Mouse (Mus musculus): ENCODE data around the gene Ap1s1. TPM values are rescaled to one million over a fixed set of nuclear protein-coding genes. Genes with fewer than 3 reads are reported as not detected.

Gene Ap1s1
- polyA plus RNA-seq, 1 experiment from 2014 or later = 160 TPM

DNA sequence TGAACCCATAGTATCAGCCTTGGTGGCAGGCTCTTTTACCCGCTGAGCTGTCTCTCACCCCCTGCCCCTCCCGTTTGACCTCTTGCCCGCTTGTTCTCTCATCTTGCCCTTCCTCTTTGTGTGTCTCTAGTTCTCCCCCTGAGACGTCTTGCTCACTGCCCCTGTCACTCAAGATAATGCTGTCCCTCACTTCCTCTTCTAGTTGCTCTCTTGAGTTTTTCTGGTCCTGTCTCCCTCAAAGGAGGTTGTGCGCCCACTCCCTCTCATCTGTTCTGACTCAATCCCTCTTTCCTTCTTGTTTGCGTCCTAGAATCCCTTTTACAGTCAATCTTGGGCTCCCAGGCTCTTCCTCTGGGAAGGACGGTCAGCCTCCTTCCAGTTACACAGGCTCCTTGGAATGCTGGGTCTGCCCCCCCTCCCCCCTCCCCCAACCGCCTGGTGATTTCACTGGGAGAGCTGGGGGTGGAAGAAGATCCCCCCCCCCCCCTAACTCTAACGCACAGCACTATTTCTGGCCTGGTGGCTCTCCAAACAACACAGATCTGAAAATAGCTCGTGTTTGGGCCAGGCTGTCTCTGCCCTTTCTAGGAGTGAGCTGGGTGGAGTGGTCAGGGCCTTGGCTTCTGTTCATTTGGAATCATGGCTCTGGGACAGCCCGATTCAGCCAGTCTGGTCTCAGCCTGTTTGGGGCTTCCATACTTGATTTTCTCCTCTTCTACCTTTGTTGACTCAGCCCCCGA is 30.4 kb upstream of the Ap1s1 start:
- ATAC-seq (replicated peaks; ENCODE audit: low FRiP score, low read depth) (no peak), DNase-seq (ENCODE audit: low spot score) (peak; percentile 33)

DNA sequence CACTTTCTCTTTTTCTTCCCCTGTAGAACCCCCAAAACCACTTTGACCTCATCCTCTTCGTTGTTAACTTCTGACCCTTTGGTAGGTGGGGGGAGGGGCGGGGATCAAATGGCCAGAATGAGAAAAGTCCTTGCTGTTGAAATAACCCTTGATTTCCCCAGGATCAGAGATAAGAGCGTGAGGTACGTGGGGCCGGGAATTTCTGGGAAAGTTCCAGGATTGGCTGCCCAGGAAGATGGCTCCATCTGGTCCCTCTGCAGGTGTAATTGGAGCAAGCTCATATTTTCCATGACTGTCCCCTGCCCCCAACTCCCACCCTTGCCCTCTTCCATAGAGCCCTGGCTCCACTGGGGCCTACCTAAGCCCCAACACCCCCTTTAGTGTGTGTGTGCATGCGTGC is 29.8 kb upstream of the Ap1s1 start:
- no peak for DNase-seq (ENCODE audit: low spot score)
- H3K27me3 ChIP-seq (ENCODE audit: insufficient read depth, low read length) = no peaks in the 10 kb centered on the region
- TF ChIP-seq CTCF (IDR thresholded peaks at IDR 0.05; ENCODE audit: low read depth) = no peak
- H3K4me2 ChIP-seq (ENCODE audit: low read length) = no peak overlapping the region
- H3K4me3 ChIP-seq (replicated peaks; ENCODE audit: low read depth, low read length) = no peak overlapping the region
- H3K9ac ChIP-seq (ENCODE audit: low read depth, low read length) = no peak overlapping the region
- WGBS = 74% methylated on average over 6 of the region's 6 CpGs
- peak overlapping the region; percentile 65 for H3K27ac ChIP-seq
- no peaks in the 10 kb centered on the region for H3K9me3 ChIP-seq (replicated peaks; ENCODE audit: low read length)
- no peak for ATAC-seq (replicated peaks; ENCODE audit: low FRiP score, low read depth)
- no peaks in the 10 kb centered on the region for H3K36me3 ChIP-seq (ENCODE audit: insufficient read depth, low read length)
- peaks cover 34% of the 10 kb centered on the region for H3K4me1 ChIP-seq (replicated peaks; ENCODE audit: insufficient read depth, low read length)

More for the DNA sequence above, 30.4 kb upstream of the Ap1s1 start:
- Histone ChIP-seq H3K36me3 (ENCODE audit: insufficient read depth, low read length) (no peaks in the 10 kb centered on the region), H3K9ac (ENCODE audit: low read depth, low read length) (no peak overlapping the region), H3K27ac (peak overlapping the region; percentile 65), H3K4me1 (replicated peaks; ENCODE audit: insufficient read depth, low read length) (peaks cover 34% of the 10 kb centered on the region), H3K9me3 (replicated peaks; ENCODE audit: low read length) (no peaks in the 10 kb centered on the region), H3K4me3 (replicated peaks; ENCODE audit: low read depth, low read length) (no peak overlapping the region), H3K4me2 (ENCODE audit: low read length) (no peak overlapping the region), H3K27me3 (ENCODE audit: insufficient read depth, low read length) (no peaks in the 10 kb centered on the region)
- WGBS = 47% methylated on average over 12 of the region's 12 CpGs
- no peak for TF ChIP-seq CTCF (IDR thresholded peaks at IDR 0.05; ENCODE audit: low read depth)

DNA sequence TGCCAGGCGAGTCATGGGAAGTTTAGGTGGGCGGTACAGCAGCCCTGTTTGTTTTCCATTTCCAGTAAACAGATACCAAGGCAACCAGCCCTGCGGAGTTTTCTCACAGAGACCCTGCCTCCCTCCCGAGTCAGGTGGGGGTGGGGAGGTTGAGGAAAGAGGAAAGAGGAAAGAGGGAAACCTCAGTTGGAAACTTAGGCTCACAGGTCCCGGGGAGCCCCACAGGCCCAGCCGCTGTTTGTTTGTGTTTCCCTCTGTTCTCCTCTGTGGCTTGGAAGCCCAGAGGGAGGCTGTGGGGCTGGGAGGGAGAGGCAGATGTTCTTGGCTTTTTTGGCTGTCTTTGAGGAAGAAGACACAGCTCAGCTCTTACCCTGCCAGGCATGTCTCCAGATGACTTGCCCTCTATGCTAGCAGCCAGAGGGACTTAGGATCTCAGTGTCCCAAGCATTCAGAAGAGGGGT is 28.3 kb upstream of the Ap1s1 start:
- 41% methylated on average over 6 of the region's 6 CpGs for WGBS
- H3K4me3 ChIP-seq (replicated peaks; ENCODE audit: low read depth, low read length) = no peak overlapping the region
- H3K36me3 ChIP-seq (ENCODE audit: insufficient read depth, low read length) = no peaks in the 10 kb centered on the region
- TF ChIP-seq CTCF (IDR thresholded peaks at IDR 0.05; ENCODE audit: low read depth) = no peak
- H3K9me3 ChIP-seq (replicated peaks; ENCODE audit: low read length) = no peaks in the 10 kb centered on the region
- DNase-seq (ENCODE audit: low spot score) (no peak), ATAC-seq (replicated peaks; ENCODE audit: low FRiP score, low read depth) (no peak)
- peak overlapping the region; percentile 54 for H3K27ac ChIP-seq
- no peaks in the 10 kb centered on the region for H3K27me3 ChIP-seq (ENCODE audit: insufficient read depth, low read length)
- peaks cover 30% of the 10 kb centered on the region for H3K4me1 ChIP-seq (replicated peaks; ENCODE audit: insufficient read depth, low read length)
- peak overlapping the region; percentile 27; the same call in 1 of the 2 replicates for H3K9ac ChIP-seq (ENCODE audit: low read depth, low read length)
- no peak overlapping the region for H3K4me2 ChIP-seq (ENCODE audit: low read length)

DNA sequence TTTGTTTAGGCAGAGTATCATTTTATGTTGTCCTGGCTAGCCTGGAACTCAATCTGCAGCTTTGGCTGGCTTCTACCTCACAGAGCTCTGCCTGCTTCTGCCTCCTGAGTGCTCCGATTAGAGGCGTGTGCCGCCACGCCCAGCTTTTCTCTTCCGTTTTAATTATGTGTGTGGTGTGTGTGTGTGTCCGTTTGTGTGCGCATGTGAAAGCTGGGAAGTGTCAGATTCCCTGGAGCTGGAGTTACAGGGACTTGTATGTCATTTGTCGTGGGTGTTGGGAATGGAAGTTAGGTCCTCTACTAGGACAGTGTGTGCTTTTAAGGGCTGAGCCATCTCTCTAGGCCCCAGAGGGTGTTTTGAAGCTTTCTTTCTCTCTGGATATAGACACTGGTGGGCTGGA is 27.2 kb upstream of the Ap1s1 start:
- 96% methylated on average over 8 of the region's 8 CpGs for WGBS
- Histone ChIP-seq H3K4me3 (replicated peaks; ENCODE audit: low read depth, low read length) (no peak overlapping the region), H3K9me3 (replicated peaks; ENCODE audit: low read length) (no peaks in the 10 kb centered on the region), H3K27me3 (ENCODE audit: insufficient read depth, low read length) (no peaks in the 10 kb centered on the region), H3K4me2 (ENCODE audit: low read length) (no peak overlapping the region), H3K9ac (ENCODE audit: low read depth, low read length) (no peak overlapping the region), H3K36me3 (ENCODE audit: insufficient read depth, low read length) (no peaks in the 10 kb centered on the region), H3K27ac (no peak overlapping the region), H3K4me1 (replicated peaks; ENCODE audit: insufficient read depth, low read length) (peaks cover 20% of the 10 kb centered on the region)
- DNase-seq (ENCODE audit: low spot score) = no peak
- no peak for TF ChIP-seq CTCF (IDR thresholded peaks at IDR 0.05; ENCODE audit: low read depth)
- ATAC-seq (replicated peaks; ENCODE audit: low FRiP score, low read depth) = no peak

DNA sequence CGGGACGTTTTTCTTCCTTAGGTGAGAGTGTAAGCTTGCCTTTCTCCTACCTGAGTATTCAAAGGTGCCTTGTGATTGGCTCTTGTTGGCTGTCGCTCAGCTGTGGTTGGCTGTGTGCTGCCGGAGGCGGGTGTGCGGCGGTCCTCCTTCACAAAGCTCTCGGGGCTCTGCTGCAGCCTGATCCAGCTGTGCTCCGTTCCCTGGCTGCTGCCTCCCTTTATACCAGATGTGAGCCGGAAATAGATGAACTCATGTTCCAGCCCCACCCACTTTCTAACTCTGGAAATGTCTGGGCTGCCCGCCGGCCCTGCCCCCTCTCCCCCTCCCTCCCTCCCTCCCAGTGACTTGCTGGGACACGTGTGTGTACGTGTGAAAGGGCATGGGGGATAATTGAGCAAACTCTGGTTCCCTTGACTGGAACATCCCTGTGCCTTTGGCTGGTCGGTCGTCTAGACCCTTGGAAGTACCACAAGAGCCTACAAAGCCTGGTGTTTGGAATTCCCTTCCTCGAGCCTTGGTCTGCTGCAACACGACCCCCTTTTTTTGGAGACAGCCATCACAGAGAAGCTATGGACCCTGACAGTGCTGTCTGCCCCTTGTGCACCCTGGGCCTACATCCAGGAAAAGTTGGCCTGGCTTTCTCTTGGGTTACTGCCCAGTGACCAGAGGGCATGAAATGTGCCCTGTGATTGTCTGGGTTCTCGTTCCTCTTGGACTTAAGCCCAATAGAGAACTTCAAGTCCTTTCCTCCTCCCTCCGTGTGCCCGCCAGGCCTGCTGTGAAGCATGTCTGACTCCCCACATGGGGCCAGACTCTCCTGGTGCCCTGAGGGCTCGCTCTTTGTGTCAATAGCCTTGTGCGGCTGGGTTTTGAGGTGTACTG is 26.4 kb upstream of the Ap1s1 start, which contains the start of gene Serpine1:
TSS of gene Serpine1 (minus strand) at position 190 of the 882 bp plus-strand sequence.
- H3K27ac ChIP-seq = peak within 1 kb of the TSS; percentile 76
- ATAC-seq (replicated peaks; ENCODE audit: low FRiP score, low read depth) (peak; percentile 84), DNase-seq (ENCODE audit: low spot score) (peak; percentile 94)
- no peak for TF ChIP-seq CTCF (IDR thresholded peaks at IDR 0.05; ENCODE audit: low read depth)
- peak within 1 kb of the TSS; percentile 48 for H3K4me2 ChIP-seq (ENCODE audit: low read length)
- H3K36me3 ChIP-seq (ENCODE audit: insufficient read depth, low read length) = no peaks in the 10 kb centered on the region
- H3K9ac ChIP-seq (ENCODE audit: low read depth, low read length) = no peak within 1 kb of the TSS; the same call in 1 of the 2 replicates
- H3K4me3 ChIP-seq (replicated peaks; ENCODE audit: low read depth, low read length) = peak within 1 kb of the TSS; percentile 19; the same call in 1 of the 2 replicates
- WGBS = 11% methylated on average over 23 of the region's 23 CpGs
- H3K9me3 ChIP-seq (replicated peaks; ENCODE audit: low read length) = no peaks in the 10 kb centered on the region
- H3K27me3 ChIP-seq (ENCODE audit: insufficient read depth, low read length) = no peaks in the 10 kb centered on the region
- peaks cover 19% of the 10 kb centered on the region for H3K4me1 ChIP-seq (replicated peaks; ENCODE audit: insufficient read depth, low read length)

DNA sequence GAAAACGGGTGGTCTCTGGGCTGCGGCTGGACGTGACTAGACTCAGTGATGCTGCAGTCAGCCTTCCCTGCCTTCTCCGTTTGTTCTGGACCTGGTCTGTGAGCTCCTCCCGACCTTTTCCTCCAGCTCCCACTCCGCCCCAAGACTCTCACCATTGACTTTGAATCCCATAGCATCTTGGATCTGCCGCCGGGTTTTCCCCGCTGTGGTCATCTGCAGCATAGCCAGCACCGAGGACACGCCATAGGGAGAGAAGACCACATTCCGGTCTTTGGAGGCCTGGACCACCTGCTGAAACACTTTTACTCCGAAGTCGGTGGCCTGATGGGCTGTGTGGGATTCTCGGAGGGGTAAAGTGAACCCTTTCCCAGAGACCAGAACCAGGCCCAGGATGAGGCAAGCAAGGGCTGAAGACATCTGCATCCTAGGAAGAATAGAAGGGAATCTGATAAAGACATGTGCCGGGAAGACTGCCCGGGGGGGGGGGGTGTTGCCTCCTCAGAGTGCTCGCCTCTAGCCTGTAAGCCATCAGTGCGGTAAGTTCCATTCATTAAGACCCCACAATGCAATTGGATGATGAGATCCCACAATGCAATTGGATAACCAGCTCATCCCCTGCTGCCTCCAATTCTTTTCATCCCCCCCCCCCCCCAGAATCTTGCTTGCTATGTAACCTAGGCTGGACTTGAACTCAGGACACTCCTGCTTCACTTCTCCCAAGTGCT is 25.1 kb upstream of the Ap1s1 start:
- no peak overlapping the region for H3K9ac ChIP-seq (ENCODE audit: low read depth, low read length)
- WGBS = 85% methylated on average over 19 of the region's 19 CpGs
- DNase-seq (ENCODE audit: low spot score) (no peak), ATAC-seq (replicated peaks; ENCODE audit: low FRiP score, low read depth) (no peak)
- TF ChIP-seq CTCF (IDR thresholded peaks at IDR 0.05; ENCODE audit: low read depth) = no peak
- peaks cover 18% of the 10 kb centered on the region for H3K4me1 ChIP-seq (replicated peaks; ENCODE audit: insufficient read depth, low read length)
- no peaks in the 10 kb centered on the region for H3K27me3 ChIP-seq (ENCODE audit: insufficient read depth, low read length)
- no peak overlapping the region for H3K4me2 ChIP-seq (ENCODE audit: low read length)
- no peaks in the 10 kb centered on the region for H3K9me3 ChIP-seq (replicated peaks; ENCODE audit: low read length)
- no peak overlapping the region for H3K4me3 ChIP-seq (replicated peaks; ENCODE audit: low read depth, low read length)
- no peaks in the 10 kb centered on the region for H3K36me3 ChIP-seq (ENCODE audit: insufficient read depth, low read length)
- no peak overlapping the region for H3K27ac ChIP-seq
